Mouse (Mus musculus) CH12.LX (cell line): ENCODE data around the gene Lix1l. TPM values are rescaled to one million over a fixed set of nuclear protein-coding genes. Genes with fewer than 3 reads are reported as not detected.
A peak's percentile ranks its signal among the peaks of the same experiment; 100 is the strongest.

Source experiments
- DNase-seq: peaks from one replicate; pipeline ENCODE4 v3.0.0-alpha.2; 2013; ENCODE audit errors: extremely low read depth
- H3K27ac ChIP-seq: 2 replicates; pipeline ENCODE4 v1.5.1; 2012; ENCODE audit warnings: low read depth, mild to moderate bottlenecking, control low read depth, moderate library complexity; ENCODE audit not compliant: insufficient read depth
- H3K27me3 ChIP-seq: replicated peaks from 2 replicates; pipeline ENCODE3; 2012; ENCODE audit warnings: inconsistent platforms
- H3K36me3 ChIP-seq, 2 experiments: replicated peaks in 1 of 2; 2 replicates each; pipeline versions ENCODE3 to v1.6.1; 2012; ENCODE audit warnings: inconsistent platforms in 1 of 2, low read length in 1 of 2, mild to moderate bottlenecking in 1 of 2, mixed read lengths in 1 of 2, moderate library complexity in 1 of 2; ENCODE audit not compliant: control insufficient read depth in 1 of 2, insufficient read depth in 1 of 2
- H3K4me1 ChIP-seq, 2 experiments: 2 replicates each; pipeline ENCODE4 v1.6.1; 2012; ENCODE audit warnings: inconsistent platforms in 1 of 2, moderate library complexity in 1 of 2; ENCODE audit not compliant: insufficient read depth in 2 of 2, control insufficient read depth in 1 of 2
- H3K4me2 ChIP-seq: 2 replicates; pipeline ENCODE4 v1.6.1; 2012; ENCODE audit warnings: low read depth, mild to moderate bottlenecking, control low read depth; ENCODE audit not compliant: poor library complexity, insufficient read depth, severe bottlenecking
- H3K4me3 ChIP-seq, 3 experiments: fragments of 150-350 bp in 1 of 3; sonication (generic) in 1 of 3; replicated peaks in 1 of 3; 2 replicates each; pipeline versions ENCODE3 to v1.5.1; 2011 to 2012; ENCODE audit warnings: low read depth in 2 of 3, low read length in 2 of 3, mild to moderate bottlenecking in 2 of 3, moderate library complexity in 2 of 3, control low read depth in 1 of 3, improper control_type of control experiment in 1 of 3, inconsistent platforms in 1 of 3, mixed read lengths in 1 of 3; ENCODE audit not compliant: poor library complexity in 1 of 3
- H3K79me2 ChIP-seq: replicated peaks from 2 replicates; pipeline ENCODE4 v1.6.1; 2012; ENCODE audit warnings: mild to moderate bottlenecking, moderate library complexity; ENCODE audit not compliant: control insufficient read depth, poor library complexity, insufficient read depth, severe bottlenecking; ENCODE audit errors: extremely low read depth
- H3K9ac ChIP-seq: 2 replicates; pipeline ENCODE4 v1.6.1; 2012; ENCODE audit warnings: low read depth, mild to moderate bottlenecking, control low read depth, moderate library complexity; ENCODE audit not compliant: insufficient read depth
- H3K9me3 ChIP-seq: replicated peaks from 2 replicates; pipeline ENCODE3; 2012; ENCODE audit warnings: low read length, inconsistent platforms, mixed read lengths
- BHLHE40 ChIP-seq: IDR thresholded peaks from 2 replicates; pipeline ENCODE4 v1.6.1; 2011; ENCODE audit warnings: mild to moderate bottlenecking, low read depth, low read length, improper control_type of control experiment
- CHD1 ChIP-seq: IDR thresholded peaks from 2 replicates; pipeline ENCODE4 v1.6.1; 2012; ENCODE audit warnings: low read depth, low read length, improper control_type of control experiment, inconsistent platforms
- ELF1 ChIP-seq: IDR thresholded peaks from 2 replicates; pipeline ENCODE4 v1.6.1; 2014; ENCODE audit warnings: low read depth, mild to moderate bottlenecking, inconsistent platforms, low read length, improper control_type of control experiment
- ETS1 ChIP-seq: conservative IDR thresholded peaks from 2 replicates; pipeline ENCODE4 v1.6.1; 2012; ENCODE audit warnings: low read depth, mild to moderate bottlenecking, inconsistent platforms, low read length, improper control_type of control experiment, moderate library complexity
- GABPA ChIP-seq: IDR thresholded peaks from 2 replicates; pipeline ENCODE4 v1.6.1; 2012; ENCODE audit warnings: low read depth, low read length, improper control_type of control experiment, inconsistent platforms; ENCODE audit not compliant: insufficient replicate concordance
- KAT2A ChIP-seq: IDR thresholded peaks from 2 replicates; pipeline ENCODE4 v1.6.1; 2012; ENCODE audit warnings: low read length, improper control_type of control experiment, inconsistent platforms; ENCODE audit not compliant: insufficient replicate concordance
- MAFK ChIP-seq: IDR thresholded peaks from 2 replicates; pipeline ENCODE4 v1.6.1; 2011; ENCODE audit warnings: low read length, improper control_type of control experiment; ENCODE audit not compliant: insufficient replicate concordance
- MAZ ChIP-seq: IDR thresholded peaks from 2 replicates; pipeline ENCODE4 v1.6.1; 2012; ENCODE audit warnings: low read depth, mild to moderate bottlenecking, inconsistent platforms, low read length, improper control_type of control experiment, moderate library complexity
- MEF2A ChIP-seq: IDR thresholded peaks from 2 replicates; pipeline ENCODE4 v1.6.1; 2014; ENCODE audit warnings: low read depth, mild to moderate bottlenecking, inconsistent platforms, low read length, improper control_type of control experiment, borderline replicate concordance
- POLR2A ChIP-seq: IDR thresholded peaks from 2 replicates; pipeline ENCODE4 v1.6.1; 2011; ENCODE audit warnings: low read depth, mild to moderate bottlenecking, improper control_type of control experiment, low read length
- SIN3A ChIP-seq: IDR thresholded peaks from 2 replicates; pipeline ENCODE4 v1.6.1; 2012; ENCODE audit warnings: low read length, improper control_type of control experiment, inconsistent platforms
- TBP ChIP-seq: conservative IDR thresholded peaks from 2 replicates; pipeline ENCODE4 v1.6.1; 2011; ENCODE audit warnings: low read depth, low read length, improper control_type of control experiment
- TCF12 ChIP-seq: IDR thresholded peaks from 2 replicates; pipeline ENCODE4 v1.6.1; 2014; ENCODE audit warnings: low read depth, mild to moderate bottlenecking, inconsistent platforms, low read length, improper control_type of control experiment
- USF2 ChIP-seq: conservative IDR thresholded peaks from 2 replicates; pipeline ENCODE4 v1.6.1; 2011; ENCODE audit warnings: low read depth, low read length, improper control_type of control experiment
- dilution Hi-C: fragments of 300-500 bp; cut with MboI; formaldehyde crosslinking; loops from 2 replicates; pipeline ENCODE4 v1.14.3; 2020; ENCODE audit warnings: low sequenced_read_pairs; ENCODE audit not compliant: extremely low pct_unique_long_range_greater_than_20kb, extremely low pct_ligation_motif_present
- in situ Hi-C: fragments of 300-500 bp; cut with MboI; formaldehyde crosslinking; loops from 3 replicates; pipeline ENCODE4 v1.14.3; 2019; ENCODE audit warnings: low sequenced_read_pairs, low pct_ligation_motif_present, low pct_unique_long_range_greater_than_20kb, mixed read lengths
- polyA plus RNA-seq: library from polyadenylated mRNA; unstranded; fragments of >175 nt; gene quantifications from 2 replicates; pipeline ENCODE4 v1.2.1, GENCODE M21; 2012; ENCODE audit warnings: low read depth; ENCODE audit not compliant: insufficient read length
- total RNA-seq, 2 experiments: library from RNA; depleted of rRNA; stranded (reverse); fragments of 300-350 nt in 1 of 2; fragments of >200 nt in 1 of 2; gene quantifications; 2 replicates each; pipeline ENCODE4 v1.2.3; 2012 to 2014

Lix1l gene
- total and polyA plus RNA-seq, 3 experiments = 4.0 to 4.6 (median 4.5) TPM

DNA sequence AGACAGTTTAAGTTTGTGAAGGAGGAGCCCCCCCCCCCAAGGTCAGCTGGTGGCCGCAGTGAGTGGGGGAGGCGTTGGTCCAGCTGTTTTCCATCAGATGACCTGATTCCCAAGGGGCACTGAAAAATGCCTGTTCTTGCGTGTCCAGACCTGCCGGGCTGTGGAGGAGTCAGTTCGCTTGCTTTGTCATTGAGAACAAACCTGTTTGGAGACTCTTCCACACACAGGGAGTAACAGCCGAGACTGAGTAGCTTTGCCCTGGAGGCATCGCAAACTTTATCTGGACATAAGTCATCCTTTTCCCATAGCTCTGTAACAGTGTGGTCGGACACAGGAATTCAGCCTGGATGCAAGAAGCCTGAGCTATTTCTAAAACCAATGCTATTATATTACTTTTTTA is 73.5 kb downstream of the Lix1l start (continued):
- 0 out of 2 replicates have a peak, but pooled peaks have one; percentile 74 for TF ChIP-seq KAT2A

DNA sequence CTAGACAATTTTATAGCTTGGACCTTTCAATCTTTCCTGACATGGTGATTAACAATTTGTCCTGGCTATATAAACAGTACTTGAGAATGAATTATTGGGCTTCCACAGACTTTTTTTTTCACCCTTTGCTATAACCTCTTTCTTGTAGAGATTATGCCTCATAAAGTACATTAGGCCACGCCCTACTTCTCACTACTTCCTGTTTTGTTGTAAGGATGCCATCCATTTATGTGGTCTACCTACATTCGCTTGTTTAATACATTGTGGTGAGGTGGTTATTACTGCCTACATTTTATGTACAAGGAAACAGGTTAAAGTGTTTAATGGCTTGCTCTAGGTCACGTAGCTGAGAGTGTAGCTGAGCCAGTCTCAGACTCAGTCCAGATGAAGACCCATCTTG is 74.2 kb downstream of the Lix1l start:
- in situ Hi-C loops = no loop called here
- Histone ChIP-seq H3K4me3 (no peak overlapping the region), H3K27me3 (peaks cover 12% of the 10 kb centered on the region), H3K27ac (peak overlapping the region; percentile 62; the same call in 1 of the 2 replicates), H3K36me3 (no peaks in the 10 kb centered on the region), H3K4me1 (peaks cover 35 to 61% of the 10 kb centered on the region in 2 experiments), H3K4me2 (peak overlapping the region; percentile 63), H3K9me3 (no peaks in the 10 kb centered on the region), H3K79me2 (no peaks in the 10 kb centered on the region), H3K9ac (0 out of 2 replicates have a peak overlapping the region, but pooled peaks have one; percentile 2)
- no peak for TF ChIP-seq SIN3A
- TF ChIP-seq TBP = 0 out of 2 replicates have a peak, but pooled peaks have one; percentile 52
- TF ChIP-seq ELF1 = peak; percentile 53
- TF ChIP-seq GABPA = no peak
- TF ChIP-seq USF2 = no peak
- no peak for TF ChIP-seq BHLHE40
- no peak for TF ChIP-seq POLR2A
- DNase-seq = no peak
- dilution Hi-C loops = no loop called here

DNA sequence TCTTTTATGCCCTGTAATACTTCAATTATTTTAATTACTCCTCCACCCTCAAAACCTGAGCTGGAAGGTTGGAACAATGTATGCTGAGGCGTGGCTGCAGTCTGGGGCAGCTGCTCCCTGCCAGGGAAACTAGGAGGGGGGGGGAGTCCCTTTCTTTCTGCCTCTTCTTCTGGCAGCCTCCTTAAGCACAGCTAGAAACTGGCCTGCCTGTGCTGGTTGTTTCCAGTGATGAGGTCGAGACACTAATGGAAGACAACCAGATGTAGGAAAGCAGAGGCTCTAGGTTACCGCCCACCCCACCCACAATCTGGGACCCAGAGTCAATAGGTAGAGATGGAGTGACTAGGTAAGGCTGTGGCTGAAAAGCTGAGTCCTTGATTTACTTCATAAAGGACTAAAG is 74.7 kb downstream of the Lix1l start:
- Histone ChIP-seq H3K4me1 (peaks cover 40 to 61% of the 10 kb centered on the region in 2 experiments), H3K4me3 (no peak overlapping the region), H3K36me3 (no peaks in the 10 kb centered on the region), H3K4me2 (peak overlapping the region; percentile 45), H3K27ac (peak overlapping the region; percentile 67), H3K9me3 (no peaks in the 10 kb centered on the region), H3K9ac (0 out of 2 replicates have a peak overlapping the region, but pooled peaks have one; percentile 2), H3K79me2 (no peaks in the 10 kb centered on the region), H3K27me3 (peaks cover 10% of the 10 kb centered on the region)
- dilution Hi-C loops = no loop called here
- in situ Hi-C loops = no loop called here
- TF ChIP-seq ETS1 = peak; percentile 24; the same call in 1 of the 2 replicates
- TF ChIP-seq CHD1 = no peak
- TF ChIP-seq TCF12 = peak; percentile 52; the same call in 1 of the 2 replicates
- TF ChIP-seq MAFK = no peak
- TF ChIP-seq MEF2A = no peak
- 0 out of 2 replicates have a peak, but pooled peaks have one; percentile 23 for TF ChIP-seq MAZ
- DNase-seq = peak; percentile 44

Other genes with a start within 250 kb of the Lix1l start
- gene BC107364, start 148.8 kb upstream of the Lix1l start, total RNA-seq (2012; rRNA removed) = 0.13 TPM in 1 of 2 replicates, not detected in the other
- gene BC107364, start 148.8 kb upstream of the Lix1l start, total RNA-seq (2014; rRNA removed) = not detected in 2 replicates
- not detected in 2 replicates for gene BC107364, start 148.8 kb upstream of the Lix1l start, polyA plus RNA-seq
- gene Hfe2, start 76.0 kb upstream of the Lix1l start, total RNA-seq (2012; rRNA removed) = not detected in 2 replicates
- not detected in 2 replicates for gene Hfe2, start 76.0 kb upstream of the Lix1l start, total RNA-seq (2014; rRNA removed)
- not detected in 2 replicates for gene Hfe2, start 76.0 kb upstream of the Lix1l start, polyA plus RNA-seq
- 52.5 and 76.7 TPM in 2 replicates for gene Txnip, start 43.2 kb upstream of the Lix1l start, total RNA-seq (2012; rRNA removed)
- 184 and 220 TPM in 2 replicates for gene Txnip, start 43.2 kb upstream of the Lix1l start, total RNA-seq (2014; rRNA removed)
- 39.2 and 41.8 TPM in 2 replicates for gene Txnip, start 43.2 kb upstream of the Lix1l start, polyA plus RNA-seq
- gene Gm16253, start 24.2 kb upstream of the Lix1l start, total RNA-seq (2012; rRNA removed) = 0.38 and 0.72 TPM in 2 replicates
- not detected in 2 replicates for gene Gm16253, start 24.2 kb upstream of the Lix1l start, total RNA-seq (2014; rRNA removed)
- gene Gm16253, start 24.2 kb upstream of the Lix1l start, polyA plus RNA-seq = 0.46 TPM in 1 of 2 replicates, not detected in the other
- 10.4 and 13.7 TPM in 2 replicates for gene Polr3gl, start 7.0 kb upstream of the Lix1l start, total RNA-seq (2012; rRNA removed)
- gene Polr3gl, start 7.0 kb upstream of the Lix1l start, total RNA-seq (2014; rRNA removed) = 15.7 and 16.6 TPM in 2 replicates
- gene Polr3gl, start 7.0 kb upstream of the Lix1l start, polyA plus RNA-seq = 18.8 and 28.4 TPM in 2 replicates
- gene Ankrd34a, start 4.5 kb upstream of the Lix1l start, total RNA-seq (2012; rRNA removed) = 0.04 TPM in 2 replicates
- not detected in 2 replicates for gene Ankrd34a, start 4.5 kb upstream of the Lix1l start, total RNA-seq (2014; rRNA removed)
- gene Ankrd34a, start 4.5 kb upstream of the Lix1l start, polyA plus RNA-seq = 0.11 TPM in 1 of 2 replicates, not detected in the other
- gene Rbm8a, start 28.8 kb downstream of the Lix1l start, total RNA-seq (2012; rRNA removed) = 80.3 and 114 TPM in 2 replicates
- 50.2 and 59.7 TPM in 2 replicates for gene Rbm8a, start 28.8 kb downstream of the Lix1l start, total RNA-seq (2014; rRNA removed)
- gene Rbm8a, start 28.8 kb downstream of the Lix1l start, polyA plus RNA-seq = 187 and 377 TPM in 2 replicates
- 23.4 and 23.9 TPM in 2 replicates for gene Pex11b, start 34.2 kb downstream of the Lix1l start, total RNA-seq (2012; rRNA removed)
- gene Pex11b, start 34.2 kb downstream of the Lix1l start, total RNA-seq (2014; rRNA removed) = 26.3 and 33.1 TPM in 2 replicates
- gene Pex11b, start 34.2 kb downstream of the Lix1l start, polyA plus RNA-seq = 23.2 and 27.9 TPM in 2 replicates
- 0.08 and 0.13 TPM in 2 replicates for gene Gm42957, start 34.3 kb downstream of the Lix1l start, total RNA-seq (2012; rRNA removed)
- not detected in 2 replicates for gene Gm42957, start 34.3 kb downstream of the Lix1l start, total RNA-seq (2014; rRNA removed)
- 0.11 TPM in 1 of 2 replicates, not detected in the other for gene Gm42957, start 34.3 kb downstream of the Lix1l start, polyA plus RNA-seq
- gene Itga10, start 44.4 kb downstream of the Lix1l start, total RNA-seq (2012; rRNA removed) = 0.80 and 1.2 TPM in 2 replicates
- 0.36 and 0.46 TPM in 2 replicates for gene Itga10, start 44.4 kb downstream of the Lix1l start, total RNA-seq (2014; rRNA removed)
- gene Itga10, start 44.4 kb downstream of the Lix1l start, polyA plus RNA-seq = 1.0 and 1.2 TPM in 2 replicates
- 6.5 and 11.2 TPM in 2 replicates for gene Ankrd35, start 69.0 kb downstream of the Lix1l start, total RNA-seq (2012; rRNA removed)
- 0.51 and 0.78 TPM in 2 replicates for gene Ankrd35, start 69.0 kb downstream of the Lix1l start, total RNA-seq (2014; rRNA removed)
- gene Ankrd35, start 69.0 kb downstream of the Lix1l start, polyA plus RNA-seq = 1.9 and 2.5 TPM in 2 replicates
- 10.2 and 13.1 TPM in 2 replicates for gene Pias3, start 95.2 kb downstream of the Lix1l start, total RNA-seq (2012; rRNA removed)
- 5.9 and 6.3 TPM in 2 replicates for gene Pias3, start 95.2 kb downstream of the Lix1l start, total RNA-seq (2014; rRNA removed)
- 20.2 and 21.4 TPM in 2 replicates for gene Pias3, start 95.2 kb downstream of the Lix1l start, polyA plus RNA-seq
- gene Nudt17, start 107.4 kb downstream of the Lix1l start, total RNA-seq (2012; rRNA removed) = 0.84 and 1.0 TPM in 2 replicates
- gene Nudt17, start 107.4 kb downstream of the Lix1l start, total RNA-seq (2014; rRNA removed) = 0.21 and 0.39 TPM in 2 replicates
- gene Nudt17, start 107.4 kb downstream of the Lix1l start, polyA plus RNA-seq = 1.1 and 1.9 TPM in 2 replicates
- 31.6 and 34.5 TPM in 2 replicates for gene Polr3c, start 126.5 kb downstream of the Lix1l start, total RNA-seq (2012; rRNA removed)
- gene Polr3c, start 126.5 kb downstream of the Lix1l start, total RNA-seq (2014; rRNA removed) = 14.6 and 18.1 TPM in 2 replicates
- gene Polr3c, start 126.5 kb downstream of the Lix1l start, polyA plus RNA-seq = 78.3 and 79.5 TPM in 2 replicates
- gene Rnf115, start 126.5 kb downstream of the Lix1l start, total RNA-seq (2012; rRNA removed) = 25.8 and 28.5 TPM in 2 replicates
- gene Rnf115, start 126.5 kb downstream of the Lix1l start, total RNA-seq (2014; rRNA removed) = 79.3 and 83.5 TPM in 2 replicates
- gene Rnf115, start 126.5 kb downstream of the Lix1l start, polyA plus RNA-seq = 61.1 and 64.7 TPM in 2 replicates
- gene Pdzk1, start 228.1 kb downstream of the Lix1l start, total RNA-seq (2012; rRNA removed) = 0.13 TPM in 2 replicates
- gene Pdzk1, start 228.1 kb downstream of the Lix1l start, total RNA-seq (2014; rRNA removed) = not detected in 2 replicates
- gene Pdzk1, start 228.1 kb downstream of the Lix1l start, polyA plus RNA-seq = 0.11 TPM in 1 of 2 replicates, not detected in the other
- not detected in 2 replicates for gene Cd160, start 228.2 kb downstream of the Lix1l start, total RNA-seq (2012; rRNA removed)
- gene Cd160, start 228.2 kb downstream of the Lix1l start, total RNA-seq (2014; rRNA removed) = not detected in 2 replicates
- gene Cd160, start 228.2 kb downstream of the Lix1l start, polyA plus RNA-seq = 0.15 TPM in 1 of 2 replicates, not detected in the other